Mouse (Mus musculus): ENCODE measurements around the gene Gm8332. TPM values are rescaled to one million over a fixed set of nuclear protein-coding genes. Genes with fewer than 3 reads are reported as not detected.
"Not testable (repeated sequence)": the region's sequence is repeated elsewhere in the genome, so short reads cannot be mapped to it uniquely, and the experiment has no call there.

Gene Gm8332
- not detected in 2 replicates for total RNA-seq (2021)
- long read RNA-seq, experiment 1 = 0 reads
- long read RNA-seq, experiment 2 = 0 reads

DNA sequence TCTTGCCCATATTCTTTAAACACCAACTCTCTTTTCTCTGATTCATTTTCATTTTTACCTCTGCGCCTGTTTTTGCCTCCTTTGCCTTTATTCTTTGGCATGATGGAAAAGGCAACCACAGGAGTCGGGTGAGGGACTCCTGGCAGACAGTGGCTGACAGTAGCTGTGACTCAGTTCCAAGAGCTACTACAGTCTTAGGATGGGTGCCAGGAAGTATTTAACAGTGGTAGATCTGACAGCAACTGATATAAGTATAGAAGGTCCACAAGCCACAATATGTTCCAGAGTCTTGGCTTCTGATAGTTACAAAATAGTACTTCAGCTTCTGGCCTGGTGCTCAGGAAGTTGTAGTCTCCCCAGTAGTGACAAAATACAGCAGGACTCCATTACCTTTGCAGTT lies at the start of gene Gm8332:
Gene Gm8332, minus strand, starts transcription at position 101 of the 400 bp plus-strand sequence.
- not testable (repeated sequence) for DNase-seq

DNA sequence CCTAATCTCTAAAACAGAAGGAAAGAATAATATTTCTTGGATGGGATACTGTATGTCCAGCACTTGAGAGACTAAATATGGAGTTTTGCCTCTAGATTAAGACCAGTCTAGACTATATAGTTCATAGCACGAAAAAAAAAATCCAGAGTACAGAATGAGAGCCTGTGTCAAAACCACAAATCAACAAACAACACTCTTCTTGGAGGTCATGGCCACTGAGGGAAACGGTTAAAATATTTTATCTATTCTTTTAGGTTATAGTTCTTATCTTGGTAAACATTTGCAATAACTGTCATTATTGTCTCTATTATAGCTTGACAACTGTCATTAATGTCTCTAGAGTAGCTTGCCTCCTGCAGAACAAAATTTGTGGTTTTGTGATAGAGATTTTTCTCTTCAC lies 47.3 kb upstream of the Gm8332 start:
- DNase-seq = not testable (repeated sequence)

DNA sequence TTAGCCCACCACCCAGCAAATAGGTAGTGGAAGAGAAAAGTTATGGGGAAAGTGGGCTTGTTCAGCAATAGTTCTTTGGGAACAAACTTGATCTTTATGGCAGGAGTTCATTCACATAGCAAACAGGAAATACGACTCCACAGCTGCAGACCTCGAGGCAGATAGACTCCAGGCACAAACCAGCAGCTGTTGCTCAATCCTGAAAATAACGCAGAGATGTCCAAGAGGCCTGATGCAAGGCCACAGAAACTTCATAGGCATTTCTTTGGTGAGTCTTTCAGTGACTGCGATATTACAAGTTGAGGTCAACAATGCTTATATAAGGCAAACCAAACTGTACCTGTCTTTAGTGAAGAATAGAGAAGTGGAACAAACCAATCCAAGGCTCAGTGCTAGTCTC lies 43.2 kb upstream of the Gm8332 start:
- not testable (repeated sequence) for DNase-seq

DNA sequence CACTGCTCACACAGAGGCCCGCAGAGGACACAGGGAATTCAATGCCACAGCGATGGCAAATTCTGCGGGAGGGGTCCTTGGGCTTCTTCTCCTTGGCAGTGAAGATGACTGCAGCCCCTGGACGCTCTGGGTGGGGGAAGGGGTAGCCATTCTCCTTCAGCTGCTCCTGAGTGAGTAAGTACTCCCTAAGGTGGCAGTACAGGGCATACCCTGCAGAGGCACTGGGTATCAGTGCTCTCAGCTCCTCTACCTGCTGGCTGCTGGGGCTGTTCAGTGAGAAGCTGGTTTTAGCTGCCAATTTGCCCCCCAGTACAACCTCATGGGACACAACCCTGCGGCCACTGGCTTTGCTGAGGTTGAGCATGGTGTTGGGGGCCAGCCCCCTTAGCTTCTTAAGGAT lies 35.3 kb upstream of the Gm8332 start:
- DNase-seq = not testable (repeated sequence)

DNA sequence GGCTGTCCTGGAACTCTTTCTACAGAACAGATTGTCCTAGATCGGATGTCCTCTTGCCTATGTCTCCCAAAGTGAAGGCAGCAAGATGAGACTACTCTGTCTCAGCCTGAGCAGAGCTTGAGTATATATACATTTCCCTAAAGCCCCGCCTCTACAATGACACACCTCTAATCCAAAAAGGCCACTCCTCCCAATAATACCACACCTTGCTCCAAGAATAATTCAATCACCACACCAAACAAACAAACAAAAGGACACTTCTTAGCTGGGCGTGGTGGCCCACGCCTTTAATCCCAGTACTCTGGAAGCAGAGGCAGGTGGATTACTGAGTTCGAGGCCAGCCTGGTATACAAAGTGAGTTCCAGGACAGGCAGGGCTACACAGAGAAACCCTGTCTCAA lies 24.5 kb upstream of the Gm8332 start, which contains the start of gene Gm5662:
Gene Gm5662, minus strand, starts transcription at position 101 of the 400 bp plus-strand sequence.
- DNase-seq = not testable (repeated sequence)

DNA sequence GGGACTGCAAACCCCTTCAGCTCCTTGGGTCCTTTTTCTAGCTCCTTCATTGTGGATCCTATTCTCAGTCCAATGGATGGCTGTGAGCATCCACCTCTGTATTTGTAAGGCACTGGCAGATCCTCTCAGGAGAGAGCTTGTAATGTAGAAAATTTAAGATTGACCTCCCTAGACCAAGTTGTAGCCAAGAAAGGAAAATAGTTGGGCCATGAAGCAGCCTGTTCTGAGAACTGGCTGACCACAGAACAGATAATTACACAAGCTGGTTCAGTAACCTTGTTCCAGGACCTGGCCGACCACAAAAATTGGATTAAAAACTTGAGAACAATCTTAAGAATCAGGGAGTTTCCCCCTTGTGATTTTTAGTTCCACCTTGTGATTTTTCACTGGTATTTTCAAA lies 7.3 kb upstream of the Gm8332 start:
- DNase-seq = no peak

DNA sequence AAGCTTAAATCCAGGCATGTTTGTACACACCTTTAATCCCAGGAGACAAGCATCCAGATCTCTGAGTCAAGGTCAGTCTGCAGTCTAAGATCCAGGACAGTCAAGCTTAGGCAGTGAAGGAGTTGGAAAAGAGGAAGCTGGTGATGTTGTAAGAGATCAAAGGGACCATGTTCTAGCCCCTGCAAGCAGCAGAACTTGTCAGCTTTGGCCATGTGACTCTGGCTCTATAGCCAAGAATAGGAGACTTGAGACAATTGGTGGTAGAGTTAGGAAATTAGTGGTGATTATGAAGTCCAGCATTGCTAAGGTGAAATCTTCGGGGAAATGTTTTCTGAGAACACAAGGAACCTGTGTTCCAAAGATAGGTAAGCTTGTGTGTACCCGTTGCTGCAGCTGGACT lies 6.0 kb upstream of the Gm8332 start:
- DNase-seq = not testable (repeated sequence)

DNA sequence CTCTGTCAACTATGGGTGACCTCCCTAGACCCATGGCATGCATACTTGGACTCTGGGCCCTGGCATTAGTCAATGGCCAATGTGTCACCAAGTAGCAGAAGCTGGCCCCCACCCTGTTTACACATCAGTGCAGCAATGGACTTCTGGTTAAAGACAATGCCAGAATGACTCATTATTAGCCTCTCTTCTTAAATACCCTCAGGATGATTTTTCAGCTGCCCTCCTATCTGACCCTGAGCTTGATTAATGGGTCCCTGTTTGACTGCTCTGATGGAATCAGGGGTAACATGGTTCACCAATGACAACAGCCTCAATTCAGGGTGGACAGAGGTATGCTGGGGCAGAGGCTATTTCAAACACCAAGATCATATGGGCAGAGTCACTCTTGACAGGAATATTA lies 4.1 kb downstream of the Gm8332 start:
- DNase-seq = not testable (repeated sequence)

DNA sequence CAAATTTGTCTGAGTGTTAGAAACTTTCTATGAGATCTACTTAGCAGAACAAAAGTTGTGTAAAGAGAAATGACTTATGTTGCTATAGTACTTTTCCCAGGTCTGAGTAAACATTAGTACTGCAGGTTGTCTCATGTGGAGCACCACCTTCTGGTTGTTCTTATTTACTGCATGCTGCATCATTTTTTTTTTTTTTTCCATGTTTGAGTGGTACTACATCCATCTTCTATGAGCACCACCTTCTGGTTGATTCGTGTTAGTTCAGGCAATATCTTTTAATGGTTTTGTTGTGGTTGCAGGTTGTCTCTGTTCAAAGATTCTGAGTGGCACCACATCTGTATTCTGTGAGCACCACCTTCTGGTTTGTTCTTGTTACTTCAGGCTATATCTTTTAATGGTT lies 7.0 kb downstream of the Gm8332 start:
- not testable (repeated sequence) for DNase-seq

DNA sequence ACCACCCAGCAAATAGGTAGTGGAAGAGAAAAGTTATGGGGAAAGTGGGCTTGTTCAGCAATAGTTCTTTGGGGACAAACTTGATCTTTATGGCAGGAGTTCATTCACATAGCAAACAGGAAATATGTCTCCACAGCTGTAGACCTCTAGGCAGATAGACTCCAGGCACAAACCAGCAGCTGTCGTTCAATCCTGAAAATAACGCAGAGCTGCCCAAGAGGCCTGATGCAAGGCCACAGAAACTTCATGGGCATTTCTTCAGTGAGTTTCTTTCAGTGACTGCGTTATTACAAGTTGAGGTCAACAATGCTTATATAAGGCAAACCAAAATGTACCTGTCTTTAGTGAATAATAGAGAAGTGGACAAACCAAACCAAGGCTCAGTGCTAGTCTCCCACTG lies 30.5 kb downstream of the Gm8332 start:
- DNase-seq = no peak

DNA sequence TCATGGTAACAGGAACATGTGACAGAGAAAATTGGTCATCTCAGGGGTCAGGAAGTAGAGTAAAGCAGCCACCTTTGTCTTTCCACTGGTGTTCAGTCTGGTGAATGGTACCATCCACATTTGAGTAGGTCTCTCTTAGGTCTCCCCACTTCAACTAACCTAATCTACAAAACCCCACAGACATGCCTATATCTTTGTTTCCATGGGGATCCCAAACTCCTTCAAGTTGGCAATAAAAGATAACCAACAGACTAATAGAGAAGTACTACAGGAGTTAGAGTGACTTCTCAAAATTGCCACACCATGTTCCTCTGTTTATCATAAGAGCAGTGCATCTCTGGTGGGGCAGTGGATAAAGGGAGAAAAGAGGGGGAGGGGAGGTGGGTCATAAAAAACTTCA lies 31.8 kb downstream of the Gm8332 start:
- DNase-seq = not testable (repeated sequence)

DNA sequence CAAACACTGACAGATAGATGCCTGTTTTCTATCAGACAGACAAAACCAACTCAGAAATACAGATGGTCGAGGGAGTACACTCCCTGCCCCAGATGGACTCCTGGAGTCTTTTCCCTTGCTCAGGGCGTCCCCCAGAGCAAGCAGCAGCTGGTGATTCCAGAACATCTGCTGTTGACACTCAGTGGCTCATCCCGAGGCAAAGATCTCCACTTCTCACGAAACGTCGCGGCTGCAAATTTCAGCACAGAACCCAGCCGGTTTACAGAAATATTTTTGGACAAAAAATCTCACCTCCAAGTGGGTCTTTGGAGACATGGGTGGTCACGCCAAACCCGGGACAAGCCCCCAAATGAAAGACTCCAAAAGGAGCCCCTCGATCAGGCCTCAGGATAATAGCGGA lies 35.3 kb downstream of the Gm8332 start:
- no peak for DNase-seq

DNA sequence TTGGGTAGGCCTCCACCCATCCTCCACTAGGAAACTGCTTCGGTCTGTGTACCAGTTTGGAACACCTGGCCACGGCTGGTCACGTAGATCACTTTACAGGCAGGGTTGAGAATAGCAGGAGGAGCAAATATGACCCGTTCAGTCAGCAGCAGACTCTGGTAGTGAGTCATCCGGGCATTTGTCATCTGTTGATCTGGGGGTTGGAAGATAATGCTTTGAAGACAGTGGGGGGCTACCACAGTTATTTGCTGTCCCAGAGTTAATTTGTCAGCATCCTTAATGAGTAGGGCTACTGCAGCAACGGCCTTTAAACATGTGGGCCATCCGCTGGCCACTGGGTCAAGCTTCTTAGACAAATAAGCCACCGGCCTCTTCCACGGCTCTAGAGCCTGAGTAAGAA lies 38.4 kb downstream of the Gm8332 start:
- DNase-seq = not testable (repeated sequence)

DNA sequence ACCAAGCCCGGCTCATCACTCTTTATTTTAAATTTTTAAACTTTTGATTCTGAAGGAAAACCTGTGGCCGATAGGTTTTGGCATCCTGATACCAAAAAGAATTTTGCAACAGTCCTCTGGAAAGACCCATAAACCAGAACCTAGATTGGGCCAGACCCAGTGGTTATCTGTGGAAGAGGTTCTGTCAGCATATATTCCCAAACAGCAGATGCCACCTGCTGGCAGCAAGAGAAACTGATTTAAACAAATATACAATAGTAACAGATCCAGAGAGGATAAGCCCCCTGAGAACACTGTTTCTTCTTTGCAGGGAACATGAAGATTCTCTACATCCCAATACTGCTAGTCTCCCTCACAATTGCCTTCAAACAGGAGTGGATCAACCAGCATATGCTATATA lies 47.0 kb downstream of the Gm8332 start:
- no peak for DNase-seq

Other genes with a start within 250 kb of the Gm8332 start
- not detected in 2 replicates for gene Gm2075, start 238.3 kb downstream of the Gm8332 start, total RNA-seq (2021)
- gene Gm6803, start 231.3 kb downstream of the Gm8332 start, total RNA-seq (2021) = not detected in 2 replicates
- not detected in 2 replicates for gene Gm2056, start 223.1 kb downstream of the Gm8332 start, total RNA-seq (2021)
- gene Gm16368, start 166.4 kb downstream of the Gm8332 start, total RNA-seq (2021) = not detected in 2 replicates
- gene Gm10436, start 68.0 kb downstream of the Gm8332 start, total RNA-seq (2021) = not detected in 2 replicates
- gene Gm5662, start 24.4 kb upstream of the Gm8332 start, total RNA-seq (2021) = not detected in 2 replicates
- gene Gm5039, start 73.9 kb upstream of the Gm8332 start, total RNA-seq (2021) = not detected in 2 replicates
- 21.8 and 25.1 TPM in 2 replicates for gene Adck1, start 110.5 kb upstream of the Gm8332 start, total RNA-seq (2021)

Data from adrenal gland, postnatal 14 days (tissue).